Mouse (Mus musculus) heart, postnatal 4 days (tissue): ENCODE results near the gene Cmtm4. TPM values are rescaled to one million over a fixed set of nuclear protein-coding genes. Genes with fewer than 3 reads are reported as not detected.
"Not testable (repeated sequence)": the region's sequence is repeated elsewhere in the genome, so short reads cannot be mapped to it uniquely, and the experiment has no call there.

Experiments used
- DNase-seq: peaks from one replicate; pipeline ENCODE4 v3.0.0; 2021
- total RNA-seq, 2 experiments: library from RNA; stranded (reverse); gene quantifications; 2 replicates each; pipeline ENCODE4 v1.2.3; 2021

Cmtm4 gene
- total RNA-seq, 2 experiments from 2014 or later, result 17.1 to 17.2 TPM

- peak; percentile 57 for DNase-seq
These were observed 56.2 kb downstream of the Cmtm4 start, which contains the start of gene Cmtm3 for GRCm38 (mm10) chr8:104339229-104339982. TSS of gene Cmtm3 (plus strand) at chr8:104339410.

- DNase-seq, result no peak
These were observed 57.7 kb downstream of the Cmtm4 start for GRCm38 (mm10) chr8:104337890-104338289.

- no peak for DNase-seq
These were observed 58.8 kb downstream of the Cmtm4 start for GRCm38 (mm10) chr8:104336806-104337205.

- DNase-seq, result no peak
These were observed 61.4 kb downstream of the Cmtm4 start for GRCm38 (mm10) chr8:104334196-104334595.

- DNase-seq, result no peak
These were observed 61.8 kb downstream of the Cmtm4 start for GRCm38 (mm10) chr8:104333786-104334185.

GRCm38 (mm10) chr8:104332665-104333631, 62.7 kb downstream of the Cmtm4 start:
- DNase-seq, result no peak

- DNase-seq, result not testable (repeated sequence)
These were observed 73.7 kb downstream of the Cmtm4 start, which contains the start of gene Cmtm2b for GRCm38 (mm10) chr8:104321930-104322329. TSS of gene Cmtm2b (plus strand) at chr8:104322230.

- not testable (repeated sequence) for DNase-seq
These were observed 74.3 kb downstream of the Cmtm4 start, which contains the start of gene Gm11020 for GRCm38 (mm10) chr8:104321267-104321666. TSS of gene Gm11020 (plus strand) at chr8:104321567.

GRCm38 (mm10) chr8:104313311-104313710, 82.3 kb downstream of the Cmtm4 start:
- peak; percentile 32 for DNase-seq

GRCm38 (mm10) chr8:104312023-104312422, 83.6 kb downstream of the Cmtm4 start:
- DNase-seq, result not testable (repeated sequence)

GRCm38 (mm10) chr8:104309441-104310155, 86.0 kb downstream of the Cmtm4 start, which contains the start of the genes Gm45711 and Cmtm1:
TSS of gene Gm45711 (minus strand) at chr8:104310081.
TSS of gene Cmtm1 (minus strand) at chr8:104310145.
- DNase-seq, result not testable (repeated sequence)

GRCm38 (mm10) chr8:104308341-104308740, 87.3 kb downstream of the Cmtm4 start:
- not testable (repeated sequence) for DNase-seq

- no peak for DNase-seq
These were observed 90.6 kb downstream of the Cmtm4 start for GRCm38 (mm10) chr8:104304962-104305361.

GRCm38 (mm10) chr8:104302536-104302935, 93.1 kb downstream of the Cmtm4 start:
- not testable (repeated sequence) for DNase-seq

- DNase-seq, result peak; percentile 23
These were observed 94.0 kb downstream of the Cmtm4 start for GRCm38 (mm10) chr8:104301577-104301976.

Other genes with a start within 250 kb of the Cmtm4 start
- gene Bean1, start 225.4 kb downstream of the Cmtm4 start, total RNA-seq, result 1 to 10 TPM; 4.4 to 5.1 TPM
- 10 to 100 TPM in 1 of 2 experiments, 1 to 10 TPM in 1; 9.6 to 10.3 TPM for gene Tk2, start 147.2 kb downstream of the Cmtm4 start, total RNA-seq
- gene Cklf, start 144.9 kb downstream of the Cmtm4 start, total RNA-seq, result 10 to 100 TPM; 10.9 to 11.3 TPM
- gene Cmtm2a, start 102.6 kb downstream of the Cmtm4 start, total RNA-seq, result not detected
- gene Gm45711, start 85.7 kb downstream of the Cmtm4 start, total RNA-seq, result not detected
- gene Cmtm1, start 85.7 kb downstream of the Cmtm4 start, total RNA-seq, result not detected
- gene Gm11020, start 74.2 kb downstream of the Cmtm4 start, total RNA-seq, result not detected
- not detected for gene Cmtm2b, start 73.6 kb downstream of the Cmtm4 start, total RNA-seq
- gene Cmtm3, start 56.4 kb downstream of the Cmtm4 start, total RNA-seq, result 10 to 100 TPM; 50.6 to 50.7 TPM
- 100 to 1,000 TPM in 1 of 2 experiments, 10 to 100 TPM in 1; 92.6 to 107 TPM for gene Dync1li2, start 47.2 kb upstream of the Cmtm4 start, total RNA-seq
- not detected for gene Terb1, start 114.1 kb upstream of the Cmtm4 start, total RNA-seq
- gene Nae1, start 138.8 kb upstream of the Cmtm4 start, total RNA-seq, result 10 to 100 TPM; 40.9 to 41.0 TPM
- 1 to 10 TPM; 1.7 to 2.9 TPM for gene Car7, start 138.9 kb upstream of the Cmtm4 start, total RNA-seq
- 1 to 10 TPM; 5.0 to 5.4 TPM for gene Pdp2, start 195.6 kb upstream of the Cmtm4 start, total RNA-seq
- gene Cdh16, start 228.6 kb upstream of the Cmtm4 start, total RNA-seq, result 1 to 10 TPM; 2.8 to 4.6 TPM
- 100 to 1,000 TPM; 193 to 274 TPM for gene Rrad, start 235.5 kb upstream of the Cmtm4 start, total RNA-seq
- gene Ciao2b, start 246.2 kb upstream of the Cmtm4 start, total RNA-seq, result 10 to 100 TPM; 82.2 to 85.4 TPM